Mouse (Mus musculus) limb, embryonic 12.5 days (tissue): Measurements from ENCODE around the gene Tom1l2. TPM values are rescaled to one million over a fixed set of nuclear protein-coding genes. Genes with fewer than 3 reads are reported as not detected.

Experiments
- ATAC-seq: fragments of 200-750 bp; cut with Nextera tagmentation; 2 replicates; pipeline ENCODE4 v1.8.0; 2017; ENCODE audit warnings: low read depth, moderate TSS enrichment; ENCODE audit not compliant: insufficient number of reproducible peaks, insufficient read depth, low FRiP score, low TSS enrichment
- H3K27ac ChIP-seq: fragments of 300-500 bp; sonication (generic); 2 replicates; pipeline ENCODE4 v1.5.1; 2016; ENCODE audit warnings: mild to moderate bottlenecking, moderate library complexity
- H3K27me3 ChIP-seq: fragments of 300-500 bp; sonication (generic); 2 replicates; pipeline ENCODE4 v1.6.1; 2016; ENCODE audit warnings: mild to moderate bottlenecking, moderate library complexity
- H3K36me3 ChIP-seq: fragments of 300-500 bp; sonication (generic); 2 replicates; pipeline ENCODE4 v1.6.1; 2016; ENCODE audit warnings: mild to moderate bottlenecking, moderate library complexity
- H3K4me1 ChIP-seq: fragments of 300-500 bp; sonication (generic); replicated peaks from 2 replicates; pipeline ENCODE4 v1.6.1; 2016
- H3K4me2 ChIP-seq: fragments of 300-500 bp; sonication (generic); 2 replicates; pipeline ENCODE4 v1.6.1; 2016; ENCODE audit warnings: mild to moderate bottlenecking, moderate library complexity
- H3K4me3 ChIP-seq: fragments of 300-500 bp; sonication (generic); replicated peaks from 2 replicates; pipeline ENCODE4 v1.5.1; 2016; ENCODE audit warnings: mild to moderate bottlenecking
- H3K9ac ChIP-seq: fragments of 300-500 bp; sonication (generic); replicated peaks from 2 replicates; pipeline ENCODE4 v1.6.1; 2016; ENCODE audit warnings: mild to moderate bottlenecking, moderate library complexity
- H3K9me3 ChIP-seq: fragments of 300-500 bp; sonication (generic); 2 replicates; pipeline ENCODE4 v1.6.1; 2016; ENCODE audit warnings: mild to moderate bottlenecking, moderate library complexity
- WGBS: fragments of 180-500 bp; shearing (Covaris S2); methylation state at CpG from one replicate; pipeline ENCODE4 v1.1.7; 2016; 5-methylcytosine and 5-hydroxymethylcytosine counted together
- polyA plus RNA-seq: library from polyadenylated mRNA; unstranded; fragments of >200 nt; fragmentation: Nextera tagmentation; extraction: Ambion mirVana; gene quantifications from 2 replicates; pipeline ENCODE4 v1.2.1, GENCODE M21; 2016

The Tom1l2 gene
- polyA plus RNA-seq, 1 experiment from 2014 or later, result 21.6 TPM

- ATAC-seq, result no peak
- H3K4me1 ChIP-seq, result peaks cover 23% of the 10 kb centered on the region
- no peaks in the 10 kb centered on the region for H3K36me3 ChIP-seq
- H3K27ac ChIP-seq, result no peak overlapping the region
- WGBS, result 69% methylated on average over 4 of the region's 4 CpGs
- no peaks in the 10 kb centered on the region for H3K27me3 ChIP-seq
- H3K4me3 ChIP-seq, result no peak overlapping the region
- H3K9me3 ChIP-seq, result no peaks in the 10 kb centered on the region
- H3K4me2 ChIP-seq, result no peak overlapping the region
- no peak overlapping the region for H3K9ac ChIP-seq
Observed at GRCm38 (mm10) chr11:60368909-60369308, 16.2 kb upstream of the Tom1l2 start.

- Histone ChIP-seq H3K4me3 (no peak overlapping the region), H3K9ac (no peak overlapping the region), H3K4me1 (peaks cover 23% of the 10 kb centered on the region), H3K9me3 (no peaks in the 10 kb centered on the region), H3K4me2 (no peak overlapping the region), H3K27ac (0 out of 2 replicates have a peak overlapping the region, but pooled peaks have one; percentile 89), H3K27me3 (no peaks in the 10 kb centered on the region), H3K36me3 (no peaks in the 10 kb centered on the region)
- WGBS, result 66% methylated on average over 3 of the region's 3 CpGs
- no peak for ATAC-seq
Observed at GRCm38 (mm10) chr11:60367256-60367655, 14.6 kb upstream of the Tom1l2 start.

- Histone ChIP-seq H3K36me3 (no peaks in the 10 kb centered on the region), H3K4me1 (peaks cover 23% of the 10 kb centered on the region), H3K27ac (peak overlapping the region; percentile 89), H3K27me3 (no peaks in the 10 kb centered on the region), H3K9ac (peak overlapping the region; percentile 9; the same call in 1 of the 2 replicates), H3K4me3 (no peak overlapping the region), H3K4me2 (peak overlapping the region; percentile 15), H3K9me3 (no peaks in the 10 kb centered on the region)
- ATAC-seq, result peak; percentile 81
- WGBS, result 19% methylated on average over 16 of the region's 16 CpGs
Observed at GRCm38 (mm10) chr11:60366239-60367019, 13.7 kb upstream of the Tom1l2 start.

- ATAC-seq, result no peak
Observed at GRCm38 (mm10) chr11:60360631-60361201, 8.0 kb upstream of the Tom1l2 start.

GRCm38 (mm10) chr11:60359936-60360335 lies 7.2 kb upstream of the Tom1l2 start:
- H3K4me1 ChIP-seq, result no peaks in the 10 kb centered on the region; the same call in 1 of the 2 replicates
- H3K9me3 ChIP-seq, result no peaks in the 10 kb centered on the region
- H3K9ac ChIP-seq, result no peak overlapping the region
- WGBS, result 69% methylated on average over 1 of the region's 1 CpGs
- H3K4me3 ChIP-seq, result no peak overlapping the region
- no peaks in the 10 kb centered on the region for H3K27me3 ChIP-seq
- H3K27ac ChIP-seq, result no peak overlapping the region
- no peaks in the 10 kb centered on the region for H3K36me3 ChIP-seq
- no peak overlapping the region for H3K4me2 ChIP-seq
- no peak for ATAC-seq

More at GRCm38 (mm10) chr11:60360631-60361201, 8.0 kb upstream of the Tom1l2 start:
- Histone ChIP-seq H3K9ac (no peak overlapping the region), H3K9me3 (no peaks in the 10 kb centered on the region), H3K4me3 (no peak overlapping the region), H3K36me3 (no peaks in the 10 kb centered on the region), H3K4me1 (peaks cover 7% of the 10 kb centered on the region; the same call in 1 of the 2 replicates), H3K4me2 (no peak overlapping the region), H3K27me3 (no peaks in the 10 kb centered on the region), H3K27ac (no peak overlapping the region)
- WGBS, result 76% methylated on average over 5 of the region's 5 CpGs

GRCm38 (mm10) chr11:60359138-60359537 lies 6.4 kb upstream of the Tom1l2 start:
- Histone ChIP-seq H3K27ac (no peak overlapping the region), H3K4me1 (no peaks in the 10 kb centered on the region), H3K9me3 (no peaks in the 10 kb centered on the region), H3K9ac (no peak overlapping the region), H3K27me3 (no peaks in the 10 kb centered on the region), H3K4me3 (no peak overlapping the region), H3K4me2 (no peak overlapping the region), H3K36me3 (no peaks in the 10 kb centered on the region)
- no peak for ATAC-seq
- WGBS, result 75% methylated on average over 5 of the region's 5 CpGs

GRCm38 (mm10) chr11:60358548-60358947 lies 5.8 kb upstream of the Tom1l2 start:
- Histone ChIP-seq H3K4me3 (no peak overlapping the region), H3K27ac (no peak overlapping the region), H3K27me3 (no peaks in the 10 kb centered on the region), H3K9me3 (no peaks in the 10 kb centered on the region), H3K4me2 (no peak overlapping the region), H3K9ac (no peak overlapping the region), H3K36me3 (no peaks in the 10 kb centered on the region), H3K4me1 (0 out of 2 replicates have a peak, but pooled peaks cover 4% of the 10 kb centered on the region)
- ATAC-seq, result no peak
- 89% methylated on average over 7 of the region's 7 CpGs for WGBS

- no peak overlapping the region for H3K27ac ChIP-seq
- no peaks in the 10 kb centered on the region for H3K9me3 ChIP-seq
- no peak overlapping the region for H3K4me2 ChIP-seq
- WGBS, result 47% methylated on average over 1 of the region's 1 CpGs
- no peaks in the 10 kb centered on the region for H3K36me3 ChIP-seq
- no peak for ATAC-seq
- H3K4me3 ChIP-seq, result no peak overlapping the region
- H3K9ac ChIP-seq, result no peak overlapping the region
- H3K27me3 ChIP-seq, result no peaks in the 10 kb centered on the region
- peaks cover 9% of the 10 kb centered on the region for H3K4me1 ChIP-seq
Observed at GRCm38 (mm10) chr11:60357116-60357515, 4.4 kb upstream of the Tom1l2 start.

GRCm38 (mm10) chr11:60355952-60356351 lies 3.2 kb upstream of the Tom1l2 start:
- Histone ChIP-seq H3K27ac (no peak overlapping the region), H3K27me3 (no peaks in the 10 kb centered on the region), H3K9me3 (no peaks in the 10 kb centered on the region), H3K9ac (no peak overlapping the region), H3K36me3 (no peaks in the 10 kb centered on the region), H3K4me3 (no peak overlapping the region), H3K4me2 (no peak overlapping the region), H3K4me1 (peaks cover 17% of the 10 kb centered on the region)
- 95% methylated on average over 2 of the region's 2 CpGs for WGBS
- no peak for ATAC-seq

DNA sequence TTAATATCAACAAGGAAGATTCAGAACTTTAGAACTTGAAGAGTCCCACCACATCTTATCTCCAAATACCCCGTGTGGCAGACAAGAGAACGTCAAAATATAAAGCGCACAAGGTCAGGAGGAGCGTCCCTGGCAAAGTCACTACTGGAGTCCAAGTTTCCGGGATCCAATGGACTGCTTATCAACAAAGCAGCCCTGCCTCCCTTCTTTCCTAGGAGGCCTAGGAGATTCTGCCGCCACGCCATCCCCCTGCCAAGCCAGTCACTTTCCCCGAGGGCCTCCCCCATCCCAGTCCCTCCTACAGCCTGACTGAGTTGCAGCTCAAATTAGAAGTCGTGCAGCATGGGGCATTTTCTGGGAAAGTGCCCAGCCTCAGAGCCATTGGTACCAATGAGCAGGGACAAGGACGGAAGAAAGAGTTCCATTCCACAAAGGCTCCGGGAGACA lies 757 bp downstream of the Tom1l2 start:
- Histone ChIP-seq H3K27ac (peak overlapping the region; percentile 45; the same call in 1 of the 2 replicates), H3K9me3 (no peaks in the 10 kb centered on the region), H3K4me1 (peaks cover 17% of the 10 kb centered on the region), H3K9ac (peak overlapping the region; percentile 72), H3K4me3 (peak overlapping the region; percentile 73), H3K27me3 (no peaks in the 10 kb centered on the region), H3K4me2 (peak overlapping the region; percentile 98), H3K36me3 (no peaks in the 10 kb centered on the region)
- no peak for ATAC-seq
- WGBS, result 33% methylated on average over 11 of the region's 11 CpGs

GRCm38 (mm10) chr11:60351388-60351787 lies 1.3 kb downstream of the Tom1l2 start:
- Histone ChIP-seq H3K27me3 (no peaks in the 10 kb centered on the region), H3K4me3 (peak overlapping the region; percentile 73; the same call in 1 of the 2 replicates), H3K4me1 (peaks cover 17% of the 10 kb centered on the region), H3K9ac (no peak overlapping the region), H3K27ac (no peak overlapping the region), H3K9me3 (no peaks in the 10 kb centered on the region), H3K4me2 (peak overlapping the region; percentile 98), H3K36me3 (no peaks in the 10 kb centered on the region)
- ATAC-seq, result no peak
- 66% methylated on average over 2 of the region's 2 CpGs for WGBS
